Mouse (Mus musculus): ENCODE measurements at regions not wholly inside any gene's neighbourhood (a gene's known extent, or its start where the extent isn't known, plus 50 kb on each side); places are given as distances from the start of the nearest gene placed in this dataset.

- Histone ChIP-seq H3K9ac (no peak overlapping the region), H3K27ac (replicated peaks) (no peak overlapping the region), H3K36me3 (no peaks in the 10 kb centered on the region), H3K4me3 (no peak overlapping the region), H3K27me3 (no peaks in the 10 kb centered on the region), H3K9me3 (no peaks in the 10 kb centered on the region), H3K4me2 (no peak overlapping the region), H3K4me1 (replicated peaks) (no peaks in the 10 kb centered on the region)
- ATAC-seq (ENCODE audit: low read depth): 0 out of 2 replicates have a peak, but pooled peaks have one; percentile 50
Observed at GRCm38 (mm10) chr16:51564064-51564463, 467.0 kb upstream of the Cblb start.

GRCm38 (mm10) chr16:51577915-51578593 is 453.0 kb upstream of the Cblb start:
- Histone ChIP-seq H3K4me3 (no peak overlapping the region), H3K9ac (no peak overlapping the region), H3K9me3 (no peaks in the 10 kb centered on the region), H3K4me2 (no peak overlapping the region), H3K36me3 (no peaks in the 10 kb centered on the region), H3K27ac (replicated peaks) (no peak overlapping the region), H3K4me1 (replicated peaks) (no peaks in the 10 kb centered on the region), H3K27me3 (no peaks in the 10 kb centered on the region)
- ATAC-seq (ENCODE audit: low read depth): no peak
- 9% methylated on average over 2 of the region's 2 CpGs for WGBS

GRCm38 (mm10) chr16:51580525-51580924 is 450.5 kb upstream of the Cblb start:
- no peaks in the 10 kb centered on the region for H3K9me3 ChIP-seq
- 64% methylated on average over 1 of the region's 1 CpGs for WGBS
- no peak for ATAC-seq (ENCODE audit: low read depth)

GRCm38 (mm10) chr16:51589924-51590397 is 441.1 kb upstream of the Cblb start:
- Histone ChIP-seq H3K27ac (replicated peaks) (peak overlapping the region; percentile 52; the same call in 1 of the 2 replicates), H3K4me3 (no peak overlapping the region), H3K9me3 (no peaks in the 10 kb centered on the region), H3K4me1 (replicated peaks) (peaks cover 15% of the 10 kb centered on the region), H3K9ac (no peak overlapping the region), H3K4me2 (no peak overlapping the region), H3K36me3 (no peaks in the 10 kb centered on the region), H3K27me3 (no peaks in the 10 kb centered on the region)
- 11% methylated on average over 2 of the region's 2 CpGs for WGBS
- ATAC-seq (ENCODE audit: low read depth): peak; percentile 75

More at GRCm38 (mm10) chr16:51580525-51580924, 450.5 kb upstream of the Cblb start:
- Histone ChIP-seq H3K9ac (no peak overlapping the region), H3K4me2 (no peak overlapping the region), H3K27ac (replicated peaks) (no peak overlapping the region), H3K27me3 (no peaks in the 10 kb centered on the region), H3K4me1 (replicated peaks) (no peaks in the 10 kb centered on the region), H3K36me3 (no peaks in the 10 kb centered on the region), H3K4me3 (no peak overlapping the region)

GRCm38 (mm10) chr16:51617579-51617978 is 413.4 kb upstream of the Cblb start:
- no peaks in the 10 kb centered on the region for H3K36me3 ChIP-seq
- no peak overlapping the region for H3K4me2 ChIP-seq
- no peaks in the 10 kb centered on the region for H3K27me3 ChIP-seq
- H3K9ac ChIP-seq: no peak overlapping the region
- no peaks in the 10 kb centered on the region for H3K9me3 ChIP-seq
- no peak overlapping the region for H3K27ac ChIP-seq (replicated peaks)
- no peak for ATAC-seq (ENCODE audit: low read depth)
- H3K4me3 ChIP-seq: no peak overlapping the region
- no peaks in the 10 kb centered on the region for H3K4me1 ChIP-seq (replicated peaks)

GRCm38 (mm10) chr16:51646646-51647045 is 384.4 kb upstream of the Cblb start:
- no peaks in the 10 kb centered on the region for H3K27me3 ChIP-seq
- no peak overlapping the region for H3K9ac ChIP-seq
- no peak overlapping the region for H3K4me3 ChIP-seq
- 91% methylated on average over 1 of the region's 1 CpGs for WGBS
- no peak overlapping the region for H3K4me2 ChIP-seq
- no peaks in the 10 kb centered on the region for H3K36me3 ChIP-seq
- ATAC-seq (ENCODE audit: low read depth): no peak
- H3K27ac ChIP-seq (replicated peaks): no peak overlapping the region
- H3K9me3 ChIP-seq: no peaks in the 10 kb centered on the region
- H3K4me1 ChIP-seq (replicated peaks): no peaks in the 10 kb centered on the region

GRCm38 (mm10) chr16:51650100-51650499 is 380.9 kb upstream of the Cblb start:
- no peaks in the 10 kb centered on the region for H3K36me3 ChIP-seq
- 61% methylated on average over 5 of the region's 5 CpGs for WGBS
- no peak overlapping the region for H3K4me3 ChIP-seq
- H3K27ac ChIP-seq (replicated peaks): no peak overlapping the region
- H3K9me3 ChIP-seq: no peaks in the 10 kb centered on the region
- H3K9ac ChIP-seq: no peak overlapping the region
- no peaks in the 10 kb centered on the region for H3K4me1 ChIP-seq (replicated peaks)
- H3K4me2 ChIP-seq: no peak overlapping the region
- H3K27me3 ChIP-seq: no peaks in the 10 kb centered on the region
- no peak for ATAC-seq (ENCODE audit: low read depth)

- Histone ChIP-seq H3K36me3 (no peaks in the 10 kb centered on the region), H3K9ac (no peak overlapping the region), H3K9me3 (no peaks in the 10 kb centered on the region), H3K4me2 (no peak overlapping the region), H3K27me3 (no peaks in the 10 kb centered on the region), H3K27ac (replicated peaks) (no peak overlapping the region), H3K4me3 (no peak overlapping the region), H3K4me1 (replicated peaks) (no peaks in the 10 kb centered on the region)
- no peak for ATAC-seq (ENCODE audit: low read depth)
- WGBS: 83% methylated on average over 5 of the region's 5 CpGs
Observed at GRCm38 (mm10) chr16:51650683-51651082, 380.3 kb upstream of the Cblb start.

GRCm38 (mm10) chr16:51661693-51662092 is 369.3 kb upstream of the Cblb start:
- no peak for ATAC-seq (ENCODE audit: low read depth)

GRCm38 (mm10) chr16:51664325-51664724 is 366.7 kb upstream of the Cblb start:
- 15% methylated on average over 2 of the region's 2 CpGs for WGBS
- no peak overlapping the region for H3K9ac ChIP-seq
- ATAC-seq (ENCODE audit: low read depth): 0 out of 2 replicates have a peak, but pooled peaks have one; percentile 36
- peaks cover 4% of the 10 kb centered on the region for H3K4me1 ChIP-seq (replicated peaks)
- no peaks in the 10 kb centered on the region; the same call in 1 of the 2 replicates for H3K9me3 ChIP-seq
- no peak overlapping the region for H3K4me2 ChIP-seq
- no peak overlapping the region for H3K27ac ChIP-seq (replicated peaks)
- H3K36me3 ChIP-seq: no peaks in the 10 kb centered on the region
- no peaks in the 10 kb centered on the region for H3K27me3 ChIP-seq
- H3K4me3 ChIP-seq: no peak overlapping the region

More at GRCm38 (mm10) chr16:51661693-51662092, 369.3 kb upstream of the Cblb start:
- Histone ChIP-seq H3K4me1 (replicated peaks) (peaks cover 4% of the 10 kb centered on the region), H3K27ac (replicated peaks) (no peak overlapping the region), H3K4me2 (no peak overlapping the region), H3K9ac (no peak overlapping the region), H3K27me3 (no peaks in the 10 kb centered on the region), H3K4me3 (no peak overlapping the region), H3K36me3 (no peaks in the 10 kb centered on the region), H3K9me3 (no peaks in the 10 kb centered on the region)
- 89% methylated on average over 1 of the region's 1 CpGs for WGBS

- WGBS: 91% methylated on average over 3 of the region's 3 CpGs
- no peak overlapping the region for H3K4me3 ChIP-seq
- H3K4me2 ChIP-seq: no peak overlapping the region
- H3K4me1 ChIP-seq (replicated peaks): no peaks in the 10 kb centered on the region
- ATAC-seq (ENCODE audit: low read depth): no peak
- no peak overlapping the region for H3K27ac ChIP-seq (replicated peaks)
- no peaks in the 10 kb centered on the region for H3K9me3 ChIP-seq
- H3K36me3 ChIP-seq: no peaks in the 10 kb centered on the region
- no peaks in the 10 kb centered on the region for H3K27me3 ChIP-seq
- H3K9ac ChIP-seq: no peak overlapping the region
Observed at GRCm38 (mm10) chr16:51675101-51675500, 355.9 kb upstream of the Cblb start.

GRCm38 (mm10) chr16:51675988-51676387 is 355.0 kb upstream of the Cblb start:
- H3K27ac ChIP-seq (replicated peaks): no peak overlapping the region
- no peaks in the 10 kb centered on the region for H3K27me3 ChIP-seq
- H3K4me3 ChIP-seq: no peak overlapping the region
- no peak overlapping the region for H3K4me2 ChIP-seq
- no peak overlapping the region for H3K9ac ChIP-seq
- no peaks in the 10 kb centered on the region for H3K9me3 ChIP-seq
- no peaks in the 10 kb centered on the region for H3K4me1 ChIP-seq (replicated peaks)
- 52% methylated on average over 4 of the region's 4 CpGs for WGBS
- H3K36me3 ChIP-seq: no peaks in the 10 kb centered on the region
- no peak for ATAC-seq (ENCODE audit: low read depth)

GRCm38 (mm10) chr16:51690861-51691260 is 340.2 kb upstream of the Cblb start:
- ATAC-seq (ENCODE audit: low read depth): no peak
- Histone ChIP-seq H3K36me3 (no peaks in the 10 kb centered on the region), H3K27me3 (no peaks in the 10 kb centered on the region), H3K4me3 (no peak overlapping the region), H3K9ac (no peak overlapping the region), H3K9me3 (0 out of 2 replicates have a peak, but pooled peaks cover 4% of the 10 kb centered on the region), H3K4me2 (no peak overlapping the region), H3K27ac (replicated peaks) (no peak overlapping the region), H3K4me1 (replicated peaks) (no peaks in the 10 kb centered on the region)
- WGBS: 96% methylated on average over 3 of the region's 3 CpGs
